Mouse (Mus musculus): ENCODE results near the gene Aifm2. TPM values are rescaled to one million over a fixed set of nuclear protein-coding genes. Genes with fewer than 3 reads are reported as not detected.

The Aifm2 gene
- total and polyA plus RNA-seq, 2 experiments from 2014 or later, result 19.2 to 21.4 TPM

DNA sequence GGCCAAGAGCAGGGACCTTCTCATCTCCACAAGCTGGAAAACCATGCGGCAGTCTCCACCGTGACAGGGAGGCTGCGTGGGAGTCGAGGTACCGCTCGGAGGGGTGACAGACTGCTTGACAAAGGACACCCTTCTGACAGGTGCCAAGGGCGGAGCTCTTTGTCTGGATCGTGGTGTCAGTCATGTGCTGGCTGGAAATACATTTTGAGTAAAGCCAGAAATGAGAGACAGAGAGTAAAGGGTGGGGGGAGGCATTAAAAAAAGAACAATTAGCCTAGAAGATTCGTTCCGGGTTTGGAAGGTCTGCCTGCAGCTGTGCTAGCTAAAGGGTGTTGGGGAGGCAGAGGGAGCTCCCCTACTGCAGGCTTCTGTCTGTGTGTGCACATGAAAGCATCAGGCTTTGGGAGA, 21.6 kb downstream of the Aifm2 start:
- TF ChIP-seq CTCF (IDR thresholded peaks at IDR 0.05), result no peak
- Histone ChIP-seq H3K27ac (ENCODE audit: low read depth, low read length) (no peak overlapping the region), H3K4me1 (ENCODE audit: insufficient read depth, low read length) (no peaks in the 10 kb centered on the region), H3K9ac (replicated peaks; ENCODE audit: low read length, poor library complexity, severe bottlenecking) (no peak overlapping the region), H3K4me2 (ENCODE audit: low read depth, low read length, poor library complexity, severe bottlenecking) (no peak overlapping the region), H3K9me3 (ENCODE audit: low read length) (no peaks in the 10 kb centered on the region), H3K36me3 (ENCODE audit: insufficient read depth, low read length) (peaks cover 33% of the 10 kb centered on the region), H3K27me3 (ENCODE audit: insufficient read depth, low read length) (no peaks in the 10 kb centered on the region), H3K4me3 (ENCODE audit: low read depth, low read length) (no peak overlapping the region)
- no peak for DNase-seq (ENCODE audit: low spot score)
- no peak for ATAC-seq (ENCODE audit: low FRiP score)
- 70% methylated on average over 10 of the region's 10 CpGs for WGBS

DNA sequence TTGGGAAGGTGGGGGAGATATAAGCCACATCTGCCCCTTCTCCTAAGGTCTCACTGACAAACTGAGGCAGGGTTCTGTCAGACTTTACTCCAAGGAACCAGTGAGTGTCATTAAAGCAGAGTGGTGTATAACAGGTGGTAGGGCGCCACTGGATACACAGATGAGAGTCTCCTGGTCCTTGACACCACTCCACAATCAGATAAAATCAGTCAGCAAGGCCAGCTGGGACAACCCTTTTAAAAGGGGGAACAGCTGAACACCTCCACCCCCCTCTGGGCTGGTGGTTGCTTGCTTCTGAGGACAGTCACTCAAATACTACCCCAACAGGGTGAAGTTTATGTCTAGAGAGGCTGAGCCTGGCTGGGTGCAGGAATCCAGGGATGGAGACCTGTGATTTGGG, 22.5 kb downstream of the Aifm2 start:
- Histone ChIP-seq H3K36me3 (ENCODE audit: insufficient read depth, low read length) (peaks cover 40% of the 10 kb centered on the region), H3K4me2 (ENCODE audit: low read depth, low read length, poor library complexity, severe bottlenecking) (no peak overlapping the region), H3K9ac (replicated peaks; ENCODE audit: low read length, poor library complexity, severe bottlenecking) (no peak overlapping the region), H3K9me3 (ENCODE audit: low read length) (no peaks in the 10 kb centered on the region), H3K27ac (ENCODE audit: low read depth, low read length) (no peak overlapping the region), H3K4me1 (ENCODE audit: insufficient read depth, low read length) (no peaks in the 10 kb centered on the region), H3K27me3 (ENCODE audit: insufficient read depth, low read length) (no peaks in the 10 kb centered on the region), H3K4me3 (ENCODE audit: low read depth, low read length) (no peak overlapping the region)
- ATAC-seq (ENCODE audit: low FRiP score), result no peak
- no peak for DNase-seq (ENCODE audit: low spot score)
- TF ChIP-seq CTCF (IDR thresholded peaks at IDR 0.05), result no peak
- WGBS, result 95% methylated on average over 1 of the region's 1 CpGs

DNA sequence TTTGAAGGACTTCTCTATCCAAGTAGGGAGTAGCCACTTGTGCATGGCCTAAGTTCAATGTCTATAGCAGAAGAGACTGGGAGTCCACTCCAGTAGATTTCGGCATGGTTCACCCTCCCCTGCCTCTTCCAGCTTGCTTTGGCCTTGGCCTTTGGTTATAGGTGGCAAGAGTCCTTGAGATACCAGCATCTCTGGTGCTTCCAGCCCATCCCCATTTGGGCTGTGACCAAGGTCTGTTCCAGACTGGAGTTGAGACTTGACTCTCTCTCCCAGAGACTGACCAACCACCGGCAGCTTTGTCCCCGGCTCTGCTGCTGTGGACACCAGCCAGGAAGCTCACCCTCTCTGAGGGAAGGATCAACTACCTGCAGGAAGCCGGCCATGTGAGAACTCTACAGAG, 23.1 kb downstream of the Aifm2 start:
- no peak for TF ChIP-seq CTCF (IDR thresholded peaks at IDR 0.05)
- Histone ChIP-seq H3K4me3 (ENCODE audit: low read depth, low read length) (no peak overlapping the region), H3K9me3 (ENCODE audit: low read length) (no peaks in the 10 kb centered on the region), H3K9ac (replicated peaks; ENCODE audit: low read length, poor library complexity, severe bottlenecking) (no peak overlapping the region), H3K27ac (ENCODE audit: low read depth, low read length) (no peak overlapping the region), H3K4me1 (ENCODE audit: insufficient read depth, low read length) (no peaks in the 10 kb centered on the region), H3K27me3 (ENCODE audit: insufficient read depth, low read length) (no peaks in the 10 kb centered on the region), H3K4me2 (ENCODE audit: low read depth, low read length, poor library complexity, severe bottlenecking) (no peak overlapping the region), H3K36me3 (ENCODE audit: insufficient read depth, low read length) (peaks cover 46% of the 10 kb centered on the region)
- DNase-seq (ENCODE audit: low spot score) (no peak), ATAC-seq (ENCODE audit: low FRiP score) (no peak)
- 93% methylated on average over 4 of the region's 4 CpGs for WGBS

DNA sequence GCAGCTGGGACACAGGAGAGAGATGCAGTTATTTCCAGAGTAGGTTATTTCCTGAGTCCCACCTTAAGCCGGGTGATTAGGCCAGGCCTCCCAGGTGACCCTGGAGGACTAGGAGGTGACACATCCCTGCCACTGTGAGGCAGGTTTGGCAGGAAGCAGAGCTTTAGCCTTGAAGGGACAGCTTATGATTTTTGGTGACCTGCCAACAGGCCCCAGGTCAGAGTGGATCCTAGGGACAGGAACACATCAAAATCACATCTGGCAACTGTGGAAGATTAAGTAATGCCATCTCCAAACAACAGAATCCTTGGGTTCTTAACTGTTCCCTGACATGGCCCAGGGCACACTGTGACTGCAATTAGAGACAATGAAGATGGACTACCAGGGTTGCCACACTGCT, 26.2 kb downstream of the Aifm2 start:
- no peaks in the 10 kb centered on the region for H3K9me3 ChIP-seq (ENCODE audit: low read length)
- ATAC-seq (ENCODE audit: low FRiP score) (no peak), DNase-seq (ENCODE audit: low spot score) (no peak)
- no peak for TF ChIP-seq CTCF (IDR thresholded peaks at IDR 0.05)
- peaks cover 59% of the 10 kb centered on the region for H3K36me3 ChIP-seq (ENCODE audit: insufficient read depth, low read length)
- H3K4me3 ChIP-seq (ENCODE audit: low read depth, low read length), result no peak overlapping the region
- H3K27me3 ChIP-seq (ENCODE audit: insufficient read depth, low read length), result no peaks in the 10 kb centered on the region
- no peaks in the 10 kb centered on the region for H3K4me1 ChIP-seq (ENCODE audit: insufficient read depth, low read length)
- no peak overlapping the region for H3K9ac ChIP-seq (replicated peaks; ENCODE audit: low read length, poor library complexity, severe bottlenecking)
- H3K27ac ChIP-seq (ENCODE audit: low read depth, low read length), result no peak overlapping the region
- no peak overlapping the region for H3K4me2 ChIP-seq (ENCODE audit: low read depth, low read length, poor library complexity, severe bottlenecking)
- 97% methylated on average over 1 of the region's 1 CpGs for WGBS

DNA sequence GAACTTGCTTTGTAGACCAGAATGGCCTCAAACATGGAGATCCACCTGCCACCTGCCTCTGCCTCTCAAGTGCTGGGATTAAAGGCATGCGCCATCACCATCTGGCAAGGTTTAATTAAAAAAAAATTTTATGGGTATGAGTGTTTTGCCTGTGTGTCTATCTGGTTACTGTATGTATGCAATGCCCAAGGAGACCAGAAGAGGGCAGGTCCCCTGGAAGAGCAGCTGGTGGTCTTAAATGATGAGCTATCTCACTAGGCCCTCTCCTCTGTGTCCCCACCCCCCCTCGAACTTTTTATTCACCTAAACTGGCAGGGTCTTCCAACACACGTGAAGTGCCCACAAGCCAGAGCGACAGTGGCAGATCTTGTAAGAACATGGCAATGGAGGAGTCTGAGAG, 26.8 kb downstream of the Aifm2 start:
- Histone ChIP-seq H3K36me3 (ENCODE audit: insufficient read depth, low read length) (peaks cover 64% of the 10 kb centered on the region), H3K27ac (ENCODE audit: low read depth, low read length) (no peak overlapping the region), H3K9ac (replicated peaks; ENCODE audit: low read length, poor library complexity, severe bottlenecking) (no peak overlapping the region), H3K4me3 (ENCODE audit: low read depth, low read length) (no peak overlapping the region), H3K9me3 (ENCODE audit: low read length) (no peaks in the 10 kb centered on the region), H3K27me3 (ENCODE audit: insufficient read depth, low read length) (no peaks in the 10 kb centered on the region), H3K4me2 (ENCODE audit: low read depth, low read length, poor library complexity, severe bottlenecking) (no peak overlapping the region), H3K4me1 (ENCODE audit: insufficient read depth, low read length) (no peaks in the 10 kb centered on the region)
- no peak for ATAC-seq (ENCODE audit: low FRiP score)
- WGBS, result 95% methylated on average over 4 of the region's 4 CpGs
- TF ChIP-seq CTCF (IDR thresholded peaks at IDR 0.05), result peak; percentile 67
- DNase-seq (ENCODE audit: low spot score), result no peak

DNA sequence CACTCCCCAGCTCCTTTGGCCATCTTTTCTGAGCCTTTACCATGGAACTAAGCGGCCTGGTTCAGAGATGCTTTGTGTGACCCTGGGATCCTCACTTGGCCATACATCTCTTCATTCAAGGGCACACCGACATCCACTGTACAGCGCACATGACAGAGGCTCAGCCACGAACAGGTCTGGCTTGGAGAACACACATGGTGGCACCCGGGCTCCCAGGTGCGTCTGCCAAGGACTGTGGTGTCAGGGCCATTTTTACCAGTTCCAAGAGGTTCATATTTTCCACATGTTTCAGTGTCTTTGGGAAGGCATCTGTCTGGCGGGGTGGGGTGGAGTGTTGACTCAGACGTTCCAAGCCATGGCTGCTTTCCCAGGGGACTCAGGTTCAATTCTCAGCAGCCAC, 27.3 kb downstream of the Aifm2 start:
- Histone ChIP-seq H3K27ac (ENCODE audit: low read depth, low read length) (no peak overlapping the region), H3K36me3 (ENCODE audit: insufficient read depth, low read length) (peaks cover 68% of the 10 kb centered on the region), H3K9me3 (ENCODE audit: low read length) (no peaks in the 10 kb centered on the region), H3K4me3 (ENCODE audit: low read depth, low read length) (no peak overlapping the region), H3K9ac (replicated peaks; ENCODE audit: low read length, poor library complexity, severe bottlenecking) (no peak overlapping the region), H3K4me1 (ENCODE audit: insufficient read depth, low read length) (no peaks in the 10 kb centered on the region), H3K4me2 (ENCODE audit: low read depth, low read length, poor library complexity, severe bottlenecking) (no peak overlapping the region), H3K27me3 (ENCODE audit: insufficient read depth, low read length) (no peaks in the 10 kb centered on the region)
- DNase-seq (ENCODE audit: low spot score) (no peak), ATAC-seq (ENCODE audit: low FRiP score) (no peak)
- WGBS, result 94% methylated on average over 8 of the region's 8 CpGs
- TF ChIP-seq CTCF (IDR thresholded peaks at IDR 0.05), result no peak
